Mouse (Mus musculus) liver, embryonic 11.5 days (tissue): ENCODE results near the gene Rab30. TPM values are rescaled to one million over a fixed set of nuclear protein-coding genes. Genes with fewer than 3 reads are reported as not detected.

Experiments
- ATAC-seq: fragments of 200-750 bp; cut with Nextera tagmentation; replicated peaks from 2 replicates; pipeline ENCODE4 v1.8.0; 2017; ENCODE audit warnings: moderate number of reproducible peaks, mild to moderate bottlenecking, moderate TSS enrichment, moderate library complexity; ENCODE audit not compliant: low FRiP score
- DNase-seq: peaks from one replicate; pipeline ENCODE4 v3.0.0-alpha.2; 2017; ENCODE audit warnings: low spot score
- H3K27ac ChIP-seq: fragments of 300-500 bp; sonication (generic); 2 replicates; pipeline ENCODE4 v1.5.1; 2014; ENCODE audit warnings: mild to moderate bottlenecking, low read depth, low read length, control low read depth
- H3K27me3 ChIP-seq: fragments of 300-500 bp; sonication (generic); replicated peaks from 2 replicates; pipeline ENCODE4 v1.6.1; 2014; ENCODE audit warnings: low read length, mixed read lengths; ENCODE audit not compliant: control insufficient read depth, insufficient read depth
- H3K36me3 ChIP-seq: fragments of 300-500 bp; sonication (generic); 2 replicates; pipeline ENCODE4 v1.6.1; 2014; ENCODE audit warnings: mild to moderate bottlenecking, low read length, moderate library complexity, mixed read lengths; ENCODE audit not compliant: control insufficient read depth, insufficient read depth
- H3K4me1 ChIP-seq: fragments of 300-500 bp; sonication (generic); replicated peaks from 2 replicates; pipeline ENCODE4 v1.6.1; 2014; ENCODE audit warnings: low read length, mixed read lengths; ENCODE audit not compliant: control insufficient read depth, insufficient read depth
- H3K4me2 ChIP-seq: fragments of 300-500 bp; sonication (generic); 2 replicates; pipeline ENCODE4 v1.6.1; 2014; ENCODE audit warnings: mild to moderate bottlenecking, control low read depth, moderate library complexity
- H3K4me3 ChIP-seq: fragments of 300-500 bp; sonication (generic); 2 replicates; pipeline ENCODE4 v1.5.1; 2014; ENCODE audit warnings: low read depth, low read length, control low read depth
- H3K9ac ChIP-seq: fragments of 300-500 bp; sonication (generic); 2 replicates; pipeline ENCODE4 v1.6.1; 2014; ENCODE audit warnings: low read depth, low read length, control low read depth
- H3K9me3 ChIP-seq: fragments of 300-500 bp; sonication (generic); 2 replicates; pipeline ENCODE4 v1.6.1; 2016; ENCODE audit warnings: low read length, inconsistent platforms, mixed read lengths; ENCODE audit not compliant: control insufficient read depth
- WGBS: fragments of 180-500 bp; shearing (Covaris S2); extraction: QIAGEN DNeasy Blood & Tissue Kit; methylation state at CpG from one replicate; pipeline ENCODE4 v1.1.7; 2014; 5-methylcytosine and 5-hydroxymethylcytosine counted together
- polyA plus RNA-seq: library from polyadenylated mRNA; unstranded; fragments of >200 nt; fragmentation: Nextera tagmentation; extraction: Ambion mirVana; gene quantifications from 2 replicates; pipeline ENCODE4 v1.2.1, GENCODE M21; 2014

Gene Rab30
- polyA plus RNA-seq, 1 experiment from 2014 or later, result 6.4 TPM

DNA sequence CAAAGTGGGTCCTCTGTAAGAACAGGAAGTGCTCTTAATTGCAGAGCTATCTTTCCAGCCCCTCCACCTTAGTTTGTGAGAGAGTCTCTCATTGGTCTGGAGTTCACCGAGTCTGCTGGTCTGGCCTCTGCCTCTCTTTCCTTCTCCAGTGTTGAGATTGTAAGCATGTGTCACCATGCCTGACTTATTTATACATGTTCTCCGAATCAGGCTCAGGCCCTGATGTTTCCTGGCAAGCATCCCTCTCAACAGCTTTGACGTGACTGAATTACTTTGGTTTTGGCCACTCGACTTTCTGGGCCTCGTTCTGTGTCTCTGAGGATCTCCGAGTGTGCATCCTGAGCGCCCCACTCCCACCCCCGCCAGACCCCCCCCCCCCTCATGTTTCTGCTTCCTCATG, 55.4 kb downstream of the Rab30 start:
- Histone ChIP-seq H3K27ac (no peak overlapping the region), H3K36me3 (no peaks in the 10 kb centered on the region), H3K9ac (no peak overlapping the region), H3K4me3 (no peak overlapping the region), H3K9me3 (no peaks in the 10 kb centered on the region), H3K4me1 (no peaks in the 10 kb centered on the region), H3K27me3 (no peaks in the 10 kb centered on the region), H3K4me2 (no peak overlapping the region)
- no peak for DNase-seq
- ATAC-seq, result no peak
- WGBS, result 84% methylated on average over 8 of the region's 8 CpGs

DNA sequence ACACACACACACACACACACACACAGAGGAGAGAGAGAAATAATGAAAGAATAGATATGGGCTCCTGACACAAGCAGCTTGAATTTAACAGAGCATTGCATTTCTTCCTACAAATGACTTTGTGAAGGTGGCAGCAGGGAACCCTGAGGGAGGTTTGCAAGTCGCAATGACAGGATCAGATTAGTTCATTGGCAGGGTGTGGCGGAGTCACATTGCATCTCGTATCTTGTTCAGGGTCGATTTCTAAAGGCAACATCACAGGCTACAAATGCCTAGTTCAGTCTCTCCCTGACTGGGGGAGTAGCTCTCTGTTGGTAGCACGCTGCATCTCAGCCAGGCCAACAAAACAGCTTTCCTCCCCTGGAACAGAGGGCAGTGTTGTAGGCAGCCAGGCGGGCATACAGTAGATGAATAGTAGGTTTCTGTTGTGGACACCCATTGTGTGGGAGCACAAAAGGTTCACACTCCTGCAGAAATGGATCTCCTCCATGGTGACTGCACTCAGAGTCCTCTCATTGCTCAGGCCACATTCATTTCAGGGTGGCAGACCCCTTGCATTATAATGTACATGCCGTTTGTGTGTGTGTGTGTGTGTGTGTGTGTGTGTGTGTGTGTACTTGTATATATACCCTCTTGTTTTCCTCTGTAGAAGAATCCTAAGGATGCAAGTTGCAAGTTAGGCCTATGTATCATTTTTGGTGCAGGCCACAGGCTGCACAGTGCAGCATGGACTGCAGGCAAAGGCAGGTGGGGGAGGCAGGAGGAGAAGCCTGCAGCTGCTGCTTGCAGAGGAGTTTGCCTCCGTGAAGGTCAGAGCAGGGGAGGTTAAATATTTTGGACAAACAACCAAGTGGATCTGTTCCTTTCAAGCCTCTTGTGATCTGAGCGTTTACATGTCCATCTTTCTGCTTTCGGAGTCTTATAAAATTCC, 58.5 kb downstream of the Rab30 start:
- no peak for DNase-seq
- H3K27me3 ChIP-seq, result no peaks in the 10 kb centered on the region

DNA sequence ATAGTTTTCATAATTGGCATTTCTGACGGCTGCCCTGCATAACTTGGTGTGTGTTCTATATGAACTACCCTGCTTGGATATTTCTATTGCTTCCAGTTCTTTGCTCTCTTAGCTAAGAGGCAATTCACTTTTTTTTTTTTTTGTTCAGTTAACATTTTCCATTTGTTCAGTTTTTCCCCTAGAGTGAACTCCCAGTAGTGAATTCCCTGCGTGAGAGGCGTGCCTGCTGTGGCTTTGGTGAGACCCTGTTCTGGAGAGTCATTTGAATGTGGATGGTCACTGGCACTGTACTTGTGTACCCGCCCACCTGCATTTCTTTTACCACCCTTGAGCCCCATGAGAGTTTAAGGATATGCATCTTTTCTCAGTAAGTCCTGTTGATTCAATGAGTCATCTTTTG, 60.8 kb downstream of the Rab30 start:
- H3K4me2 ChIP-seq, result no peak overlapping the region
- WGBS, result 84% methylated on average over 4 of the region's 4 CpGs
- H3K4me3 ChIP-seq, result no peak overlapping the region
- DNase-seq (no peak), ATAC-seq (no peak)
- no peak overlapping the region for H3K27ac ChIP-seq
- H3K9me3 ChIP-seq, result no peaks in the 10 kb centered on the region
- no peaks in the 10 kb centered on the region for H3K4me1 ChIP-seq
- H3K9ac ChIP-seq, result no peak overlapping the region
- H3K27me3 ChIP-seq, result no peaks in the 10 kb centered on the region
- no peaks in the 10 kb centered on the region for H3K36me3 ChIP-seq

More for the DNA sequence above, 58.5 kb downstream of the Rab30 start:
- no peak overlapping the region for H3K4me2 ChIP-seq
- no peak overlapping the region for H3K4me3 ChIP-seq
- no peak overlapping the region for H3K9ac ChIP-seq
- H3K4me1 ChIP-seq, result no peaks in the 10 kb centered on the region
- no peaks in the 10 kb centered on the region for H3K36me3 ChIP-seq
- no peak for ATAC-seq
- no peaks in the 10 kb centered on the region for H3K9me3 ChIP-seq
- WGBS, result 73% methylated on average over 10 of the region's 10 CpGs
- no peak overlapping the region for H3K27ac ChIP-seq

DNA sequence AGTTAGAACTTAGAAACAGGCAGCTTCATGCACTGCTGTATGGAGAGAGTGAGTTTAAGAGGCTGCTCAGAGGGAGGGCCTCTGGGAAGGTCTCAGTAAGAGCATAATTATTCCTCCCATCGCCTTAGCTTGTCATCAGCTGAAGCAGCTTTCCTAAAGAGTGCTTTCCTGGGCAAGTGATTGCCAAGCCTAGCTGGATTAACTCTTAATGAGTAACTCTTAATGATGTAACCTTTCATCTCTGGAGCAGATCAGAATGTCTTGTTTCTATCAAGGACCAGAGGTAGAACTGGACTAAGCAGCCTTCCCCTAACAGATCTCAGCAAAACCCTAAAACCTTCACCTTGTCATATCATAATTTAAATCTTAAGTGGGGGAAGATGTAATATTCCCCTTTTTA, 61.8 kb downstream of the Rab30 start:
- H3K36me3 ChIP-seq, result no peaks in the 10 kb centered on the region
- no peak for ATAC-seq
- 64% methylated on average over 1 of the region's 1 CpGs for WGBS
- DNase-seq, result no peak
- no peak overlapping the region for H3K4me2 ChIP-seq
- H3K4me1 ChIP-seq, result no peaks in the 10 kb centered on the region
- H3K4me3 ChIP-seq, result no peak overlapping the region
- H3K27ac ChIP-seq, result no peak overlapping the region
- H3K9ac ChIP-seq, result no peak overlapping the region
- no peaks in the 10 kb centered on the region for H3K9me3 ChIP-seq
- no peaks in the 10 kb centered on the region for H3K27me3 ChIP-seq

DNA sequence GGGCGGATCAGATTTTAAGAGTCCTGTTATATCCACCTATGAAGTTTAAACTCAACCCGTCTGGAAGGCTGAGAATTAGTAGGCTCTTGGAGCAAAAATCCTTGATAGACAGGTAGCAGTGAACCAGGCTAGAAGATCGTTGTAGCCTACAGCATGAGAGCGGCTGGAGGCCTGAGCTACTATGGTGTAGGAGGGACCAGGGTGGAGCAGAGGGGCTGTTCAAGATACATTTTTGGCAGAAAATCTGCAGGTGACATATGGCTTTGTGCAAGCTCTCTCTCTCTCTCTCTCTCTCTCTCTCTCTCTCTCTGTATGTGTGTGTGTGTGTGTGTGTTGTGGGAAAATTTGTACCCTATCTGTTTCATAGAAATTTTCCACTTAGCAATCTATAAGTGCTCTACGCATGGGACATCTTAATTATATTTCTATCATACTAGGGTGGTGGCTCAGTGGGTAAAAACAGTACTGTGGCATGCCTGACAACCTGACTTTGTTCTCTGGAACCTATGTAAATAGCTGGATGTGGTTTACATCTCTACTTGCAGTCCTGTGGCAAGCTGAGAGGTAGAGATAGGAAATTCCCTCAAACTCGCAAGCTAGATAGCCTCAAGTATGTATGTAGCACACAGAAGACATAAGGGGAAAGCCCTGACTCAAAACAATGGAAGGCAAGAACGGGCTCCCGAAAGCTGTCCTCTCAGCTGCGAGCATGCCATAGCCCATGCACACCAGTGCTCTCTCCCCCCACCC, 63.7 kb downstream of the Rab30 start:
- 86% methylated on average over 9 of the region's 9 CpGs for WGBS
- ATAC-seq (no peak), DNase-seq (no peak)
- no peaks in the 10 kb centered on the region for H3K36me3 ChIP-seq
- no peaks in the 10 kb centered on the region for H3K27me3 ChIP-seq
- H3K9ac ChIP-seq, result no peak overlapping the region
- no peak overlapping the region for H3K27ac ChIP-seq
- H3K9me3 ChIP-seq, result no peaks in the 10 kb centered on the region
- no peak overlapping the region for H3K4me3 ChIP-seq
- no peaks in the 10 kb centered on the region for H3K4me1 ChIP-seq
- no peak overlapping the region for H3K4me2 ChIP-seq

DNA sequence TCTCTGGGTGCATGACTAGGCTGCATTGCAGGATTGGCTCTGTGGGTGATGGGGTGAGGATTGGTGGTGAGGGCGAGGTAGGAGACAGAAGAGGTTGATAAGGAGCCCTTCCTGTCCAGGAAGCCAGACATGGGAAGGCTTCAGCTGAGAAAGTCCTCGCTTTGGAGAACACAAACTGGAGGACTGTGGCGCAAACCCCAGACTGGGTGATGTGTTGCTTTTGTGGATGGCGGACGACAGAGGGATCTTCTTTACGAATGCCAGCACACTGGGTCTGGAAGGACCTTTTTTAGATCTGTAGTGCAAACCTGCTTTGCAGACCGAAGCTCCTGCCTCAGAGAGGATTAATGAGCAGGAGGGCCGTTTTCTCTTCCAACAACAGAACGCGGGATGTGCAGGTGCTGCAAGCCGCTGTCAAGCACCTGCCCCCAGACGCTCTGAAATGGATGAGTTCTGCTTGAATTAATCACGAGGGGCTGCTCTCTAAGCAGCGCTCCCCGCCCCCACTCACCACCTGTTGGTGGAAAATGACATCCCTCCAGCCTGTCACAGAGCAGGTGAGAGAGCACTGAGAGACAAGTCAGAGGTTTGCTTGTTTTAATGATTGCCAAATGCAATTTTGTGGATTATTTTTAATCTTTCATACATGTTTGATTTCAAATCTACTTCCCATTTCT, 65.2 kb downstream of the Rab30 start:
- whole genome bisulfite sequencing, result 46% methylated on average over 15 of the region's 15 CpGs
- DNase-seq (no peak), ATAC-seq (no peak)
- no peak overlapping the region for H3K4me2 ChIP-seq
- no peaks in the 10 kb centered on the region for H3K4me1 ChIP-seq
- H3K27ac ChIP-seq, result no peak overlapping the region
- H3K9ac ChIP-seq, result no peak overlapping the region
- no peaks in the 10 kb centered on the region for H3K36me3 ChIP-seq
- H3K4me3 ChIP-seq, result no peak overlapping the region
- no peaks in the 10 kb centered on the region for H3K9me3 ChIP-seq
- no peaks in the 10 kb centered on the region for H3K27me3 ChIP-seq

DNA sequence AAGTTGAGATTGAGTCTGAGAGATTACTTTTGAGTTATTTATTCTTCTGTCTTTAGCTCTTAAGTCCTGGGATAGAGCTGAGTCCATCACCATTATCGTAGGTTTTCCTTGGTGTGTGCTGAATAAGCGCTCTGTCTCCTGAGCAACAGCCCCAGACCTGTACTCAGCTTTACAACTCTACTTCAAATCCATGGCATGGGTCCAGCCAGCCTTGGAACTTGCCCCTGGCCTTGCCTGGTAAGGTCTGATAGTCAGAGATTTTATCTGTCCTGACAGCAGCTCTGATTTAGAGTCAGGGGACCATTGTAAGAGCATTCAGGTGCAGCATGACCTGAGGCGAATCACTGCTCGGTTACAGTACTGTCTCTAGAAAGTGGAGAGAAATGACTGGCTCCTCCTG, 66.1 kb downstream of the Rab30 start:
- Histone ChIP-seq H3K27me3 (no peaks in the 10 kb centered on the region), H3K4me1 (no peaks in the 10 kb centered on the region), H3K4me2 (no peak overlapping the region), H3K36me3 (no peaks in the 10 kb centered on the region), H3K27ac (no peak overlapping the region), H3K9ac (no peak overlapping the region), H3K4me3 (no peak overlapping the region), H3K9me3 (no peaks in the 10 kb centered on the region)
- no peak for ATAC-seq
- WGBS, result 83% methylated on average over 4 of the region's 4 CpGs
- no peak for DNase-seq

DNA sequence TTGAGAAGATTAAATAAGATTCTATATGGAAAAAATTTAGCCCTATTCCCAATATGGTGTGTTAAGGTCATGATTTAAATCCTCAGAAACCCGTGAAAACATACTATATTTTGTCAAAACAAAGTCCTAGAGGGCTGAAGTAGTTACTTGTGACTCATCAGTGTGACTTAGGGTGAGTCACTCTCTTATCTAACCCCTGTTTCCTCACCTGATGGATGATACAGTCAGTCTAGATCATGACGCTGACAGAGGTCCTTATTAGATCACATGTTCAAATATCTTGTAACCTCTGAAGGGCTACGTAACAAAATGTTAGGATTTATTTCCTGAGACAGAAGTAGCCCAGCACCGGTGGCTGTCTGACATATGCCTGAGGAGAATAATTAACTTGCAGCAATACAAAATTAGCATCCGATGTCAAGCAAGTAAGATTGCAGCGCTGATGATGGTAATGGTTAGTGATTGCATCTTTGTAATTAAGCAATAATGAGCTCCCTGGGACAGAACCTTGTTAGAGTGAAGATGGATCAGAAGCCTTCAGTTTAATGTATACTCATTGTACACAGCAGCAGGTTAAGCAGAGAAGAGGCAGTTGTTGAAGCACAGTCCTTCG, 70.4 kb downstream of the Rab30 start:
- no peak for ATAC-seq
- Histone ChIP-seq H3K9ac (no peak overlapping the region), H3K27me3 (no peaks in the 10 kb centered on the region), H3K4me1 (no peaks in the 10 kb centered on the region), H3K27ac (no peak overlapping the region), H3K4me3 (no peak overlapping the region), H3K36me3 (no peaks in the 10 kb centered on the region), H3K9me3 (no peaks in the 10 kb centered on the region), H3K4me2 (no peak overlapping the region)
- no peak for DNase-seq
- 76% methylated on average over 7 of the region's 7 CpGs for WGBS
